Mouse (Mus musculus) adrenal gland, postnatal 25 days (tissue): ENCODE measurements around the gene Arhgap8. TPM values are rescaled to one million over a fixed set of nuclear protein-coding genes. Genes with fewer than 3 reads are reported as not detected.
A peak's percentile ranks its signal among the peaks of the same experiment; 100 is the strongest.

ENCODE experiments used
- DNase-seq: peaks from one replicate; pipeline ENCODE4 v3.0.0; 2021; ENCODE audit warnings: mixed read lengths
- long read RNA-seq: library from polyadenylated mRNA; stranded (forward); transcript quantifications from one replicate; pipeline ENCODE4 v2.0.0, GENCODE M21; 2021
- total RNA-seq: library from RNA; stranded (reverse); gene quantifications from 2 replicates; pipeline ENCODE4 v1.2.3, GENCODE M21; 2021

The Arhgap8 gene
- total RNA-seq: 0.76 TPM in 1 of 2 replicates, not detected in the other
- long read RNA-seq: 0 reads

- no peak for DNase-seq
Measured at GRCm38 (mm10) chr15:84719791-84720190, at the start of gene Arhgap8. Gene Arhgap8, plus strand, starts transcription at chr15:84720052.

- no peak for DNase-seq
Measured at GRCm38 (mm10) chr15:84670657-84671055, 49.2 kb upstream of the Arhgap8 start.

- peak; percentile 57 for DNase-seq
Measured at GRCm38 (mm10) chr15:84671401-84672307, 48.2 kb upstream of the Arhgap8 start.

- no peak for DNase-seq
Measured at GRCm38 (mm10) chr15:84672308-84672615, 47.6 kb upstream of the Arhgap8 start.

GRCm38 (mm10) chr15:84672616-84673015 is 47.2 kb upstream of the Arhgap8 start:
- peak; percentile 35 for DNase-seq

GRCm38 (mm10) chr15:84674329-84675067 is 45.4 kb upstream of the Arhgap8 start:
- DNase-seq: no peak

GRCm38 (mm10) chr15:84675317-84675716 is 44.5 kb upstream of the Arhgap8 start:
- no peak for DNase-seq

GRCm38 (mm10) chr15:84677943-84678342 is 41.9 kb upstream of the Arhgap8 start:
- no peak for DNase-seq

- DNase-seq: no peak
Measured at GRCm38 (mm10) chr15:84679090-84679489, 40.8 kb upstream of the Arhgap8 start.

GRCm38 (mm10) chr15:84679794-84680193 is 40.1 kb upstream of the Arhgap8 start:
- DNase-seq: no peak

- DNase-seq: peak; percentile 90
Measured at GRCm38 (mm10) chr15:84680545-84681454, 39.1 kb upstream of the Arhgap8 start.

GRCm38 (mm10) chr15:84681455-84682193 is 38.2 kb upstream of the Arhgap8 start:
- DNase-seq: peak; percentile 29

GRCm38 (mm10) chr15:84682206-84682605 is 37.6 kb upstream of the Arhgap8 start:
- no peak for DNase-seq

GRCm38 (mm10) chr15:84682821-84683220 is 37.0 kb upstream of the Arhgap8 start:
- DNase-seq: no peak

- no peak for DNase-seq
Measured at GRCm38 (mm10) chr15:84684520-84684919, 35.3 kb upstream of the Arhgap8 start.

- DNase-seq: no peak
Measured at GRCm38 (mm10) chr15:84685417-84685816, 34.4 kb upstream of the Arhgap8 start.

GRCm38 (mm10) chr15:84687904-84688303 is 31.9 kb upstream of the Arhgap8 start:
- DNase-seq: no peak

- DNase-seq: no peak
Measured at GRCm38 (mm10) chr15:84689356-84689755, 30.5 kb upstream of the Arhgap8 start.

GRCm38 (mm10) chr15:84691513-84691912 is 28.3 kb upstream of the Arhgap8 start:
- DNase-seq: no peak

GRCm38 (mm10) chr15:84692645-84693044 is 27.2 kb upstream of the Arhgap8 start:
- no peak for DNase-seq

- DNase-seq: no peak
Measured at GRCm38 (mm10) chr15:84696021-84696420, 23.8 kb upstream of the Arhgap8 start.

GRCm38 (mm10) chr15:84697611-84698011 is 22.2 kb upstream of the Arhgap8 start:
- peak; percentile 73 for DNase-seq
